Mouse (Mus musculus) macrophage (primary cell): ENCODE measurements around the gene Itga8. TPM values are rescaled to one million over a fixed set of nuclear protein-coding genes. Genes with fewer than 3 reads are reported as not detected.
A peak's percentile ranks its signal among the peaks of the same experiment; 100 is the strongest.

Source experiments
- H3K27ac ChIP-seq: fragments of 350-480 bp; formaldehyde crosslinking; 2 replicates; pipeline ENCODE4 v1.9.0; 2021
- H3K36me3 ChIP-seq: fragments of 350-480 bp; formaldehyde crosslinking; 2 replicates; pipeline ENCODE4 v1.9.0; 2021; ENCODE audit errors: inconsistent target
- H3K4me3 ChIP-seq: fragments of 350-480 bp; formaldehyde crosslinking; 2 replicates; pipeline ENCODE4 v1.9.0; 2021; ENCODE audit errors: inconsistent target
- H3K79me2 ChIP-seq: fragments of 350-480 bp; formaldehyde crosslinking; 2 replicates; pipeline ENCODE4 v1.9.0; 2021; ENCODE audit errors: inconsistent target
- WGBS: methylation state at CpG from one replicate; pipeline ENCODE4 v1.1.7; 2026; ENCODE audit warnings: inconsistent platforms; ENCODE audit not compliant: missing documents; 5-methylcytosine and 5-hydroxymethylcytosine counted together
- polyA plus RNA-seq: library from polyadenylated mRNA; stranded (reverse); fragments of 250-400 nt; gene quantifications from 3 replicates; pipeline ENCODE4 v1.2.4, GENCODE M21; 2018; ENCODE audit warnings: inconsistent platforms
- total RNA-seq, 78 experiments: library from RNA; depleted of rRNA; stranded (reverse); fragments of 250-400 nt; gene quantifications; 1 replicate in 9 of 78; 2 replicates in 24 of 78; 3 replicates in 43 of 78; 4 replicates in 2 of 78; pipeline ENCODE4 v1.2.4; 2018; ENCODE audit warnings: inconsistent platforms in 56 of 78

The Itga8 gene
- total RNA-seq (2018; cell fraction: chromatin; rRNA removed) = 1 to 10 TPM in 6 of 26 experiments, under 1 TPM in 11, not detected in 9; 0.08 to 2.2 (median 0.44) TPM
- total RNA-seq (2018; cell fraction: cytosol; rRNA removed) = under 1 TPM; 0.03 to 0.43 (median 0.17) TPM
- total RNA-seq (2018; cell fraction: nucleus; rRNA removed) = 10 to 100 TPM in 1 of 26 experiments, 1 to 10 TPM in 3, under 1 TPM in 16, not detected in 6; 0.10 to 15.4 (median 0.46) TPM
- 0.59 to 2.7 TPM (median 0.62 TPM) in 3 replicates for polyA plus RNA-seq

DNA sequence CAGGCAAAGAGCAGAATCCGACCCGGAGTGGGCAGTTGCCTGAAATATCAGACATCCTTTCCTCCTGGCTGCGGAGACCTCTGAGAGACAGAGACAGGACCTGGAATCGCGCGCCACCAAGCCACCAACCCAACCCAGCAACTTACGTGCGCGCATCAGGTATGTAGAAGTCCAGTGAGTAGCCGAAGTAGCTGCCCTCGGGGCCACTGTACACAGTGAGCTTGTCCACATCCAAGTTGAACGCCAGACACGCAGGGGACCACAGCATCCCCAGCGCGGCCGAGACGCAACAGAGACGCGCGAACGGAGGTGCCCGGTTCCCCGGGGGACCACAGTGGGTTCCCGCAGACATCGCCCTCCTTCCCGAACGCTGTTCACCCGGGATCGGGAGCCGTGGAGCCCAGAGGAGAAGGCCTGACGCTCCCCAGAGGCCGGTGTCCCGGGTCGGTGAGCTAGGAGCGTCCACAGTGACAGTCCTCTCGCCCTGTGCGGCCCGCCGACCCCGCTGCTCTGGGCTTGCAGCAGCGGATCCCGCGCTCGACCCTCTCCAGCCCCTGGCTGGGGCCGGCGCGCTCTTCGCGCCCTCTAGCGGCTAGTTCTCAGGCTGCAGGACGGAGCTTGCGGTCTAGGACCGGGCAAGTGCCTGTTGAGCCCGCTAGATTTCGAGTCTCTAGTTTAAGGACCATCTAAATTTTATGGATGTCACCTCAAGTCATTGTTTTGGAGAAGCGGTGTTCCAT lies at the start of gene Itga8:
TSS of gene Itga8 (minus strand) at position 492 of the 740 bp plus-strand sequence.
- H3K27ac ChIP-seq = no peak within 1 kb of the TSS
- 4% methylated on average over 51 of the region's 56 CpGs for WGBS
- H3K4me3 ChIP-seq = peak within 1 kb of the TSS; percentile 31
- H3K79me2 ChIP-seq = no peaks in the 10 kb centered on the region
- no peaks in the 10 kb centered on the region for H3K36me3 ChIP-seq

DNA sequence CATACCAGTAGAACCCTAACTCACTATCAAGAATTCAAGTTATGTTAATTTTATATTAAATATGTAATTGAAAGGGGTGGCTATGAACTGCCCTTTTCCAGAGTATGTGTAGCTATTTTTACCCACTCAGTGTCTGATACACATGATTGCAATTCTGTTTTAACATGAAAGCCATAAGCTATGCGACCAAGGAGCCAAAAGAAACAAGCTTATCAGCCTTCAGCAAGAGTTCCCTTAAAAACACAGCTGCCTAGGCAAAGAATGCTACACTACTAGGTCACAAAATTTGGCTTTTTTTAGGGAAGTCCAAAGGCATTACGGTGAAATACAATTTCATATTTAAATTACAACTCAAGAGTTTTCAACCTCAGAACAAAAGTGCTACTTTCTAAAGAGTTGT lies 47.2 kb upstream of the Itga8 start:
- 92% methylated on average over 2 of the region's 2 CpGs for WGBS
- no peak overlapping the region for H3K4me3 ChIP-seq
- no peak overlapping the region for H3K27ac ChIP-seq
- no peaks in the 10 kb centered on the region for H3K79me2 ChIP-seq
- peaks cover 30% of the 10 kb centered on the region; the same call in 1 of the 2 replicates for H3K36me3 ChIP-seq

GRCm38 (mm10) chr2:12331962-12332361 lies 30.2 kb upstream of the Itga8 start:
- Histone ChIP-seq H3K36me3 (no peaks in the 10 kb centered on the region), H3K79me2 (no peaks in the 10 kb centered on the region)
- 98% methylated on average over 2 of the region's 2 CpGs for WGBS

DNA sequence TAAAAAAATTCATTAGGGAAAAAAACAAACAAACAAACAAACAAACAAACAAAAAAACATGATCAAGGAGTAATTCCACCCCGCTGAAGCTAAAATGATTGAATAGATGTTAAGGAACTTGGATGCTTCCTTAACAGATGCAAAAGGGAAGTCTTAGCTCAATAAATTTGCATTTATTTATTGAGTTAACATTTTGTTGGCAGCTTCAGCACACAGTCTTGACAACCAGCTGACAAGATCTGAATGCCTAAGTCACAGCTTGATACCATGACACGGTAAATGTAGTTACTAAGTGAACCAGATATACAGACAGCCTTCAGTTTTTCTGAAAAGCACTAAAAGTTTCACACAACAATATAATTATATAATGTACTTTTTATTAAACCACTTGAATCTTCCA lies 27.9 kb upstream of the Itga8 start:
- Histone ChIP-seq H3K36me3 (no peaks in the 10 kb centered on the region), H3K79me2 (no peaks in the 10 kb centered on the region), H3K27ac (no peak overlapping the region), H3K4me3 (no peak overlapping the region)
- WGBS = 48% methylated on average over 2 of the region's 2 CpGs

More at GRCm38 (mm10) chr2:12331962-12332361, 30.2 kb upstream of the Itga8 start:
- H3K27ac ChIP-seq = no peak overlapping the region
- H3K4me3 ChIP-seq = no peak overlapping the region

DNA sequence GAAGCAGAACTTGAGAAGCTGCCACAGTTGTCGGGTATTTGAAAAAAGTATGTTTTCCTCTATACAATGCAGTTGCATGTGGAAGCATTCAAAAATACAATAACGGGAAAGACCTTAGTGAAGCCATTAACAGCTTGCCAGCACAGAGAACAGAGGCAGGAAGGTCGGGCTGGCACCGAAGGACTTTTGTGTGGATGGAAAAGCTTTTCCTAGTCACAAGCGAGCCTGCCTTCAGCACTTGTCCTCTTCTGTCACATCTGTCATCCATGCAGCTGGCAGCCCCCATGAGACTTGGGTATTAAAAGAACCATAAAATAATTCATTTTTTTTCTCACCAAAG lies 27.3 kb upstream of the Itga8 start:
- WGBS = 70% methylated on average over 5 of the region's 5 CpGs
- Histone ChIP-seq H3K36me3 (no peaks in the 10 kb centered on the region), H3K4me3 (no peak overlapping the region), H3K79me2 (no peaks in the 10 kb centered on the region), H3K27ac (no peak overlapping the region)

DNA sequence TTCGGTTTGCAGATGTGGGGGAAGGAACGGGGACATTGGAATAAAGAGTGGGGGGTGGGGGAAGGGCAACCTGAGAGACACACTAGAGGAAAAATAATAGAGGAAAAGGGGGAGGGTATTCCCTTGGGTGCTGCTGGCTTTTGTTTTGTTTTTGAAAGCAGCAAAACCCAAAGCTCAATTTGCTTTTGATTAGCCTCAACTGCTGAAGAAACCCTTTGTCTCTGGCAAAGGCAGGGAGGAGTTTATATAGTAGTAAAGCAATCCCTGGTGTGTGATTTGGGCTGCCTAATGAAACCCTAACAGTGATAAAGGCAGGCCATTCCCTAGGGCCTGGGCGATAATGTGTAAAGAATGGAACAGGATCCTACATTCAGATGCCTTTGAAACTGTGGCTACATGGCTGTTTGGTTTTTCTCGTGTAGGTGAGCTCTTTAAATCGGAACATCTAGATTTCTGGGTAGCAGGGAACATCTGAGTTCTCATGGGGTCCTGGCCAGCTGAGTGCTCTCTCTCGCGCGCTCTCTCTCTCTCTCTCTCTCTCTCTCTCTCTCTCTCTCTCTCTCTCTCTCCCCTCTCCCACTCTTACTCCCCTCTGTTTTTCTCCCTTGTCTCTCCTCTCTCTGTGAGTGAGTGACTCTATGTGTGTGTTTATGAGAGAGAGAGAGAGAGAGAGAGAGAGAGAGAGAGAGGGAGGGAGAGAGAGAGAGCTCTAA lies 26.8 kb upstream of the Itga8 start:
- no peak overlapping the region for H3K4me3 ChIP-seq
- H3K27ac ChIP-seq = no peak overlapping the region
- no peaks in the 10 kb centered on the region for H3K36me3 ChIP-seq
- H3K79me2 ChIP-seq = no peaks in the 10 kb centered on the region
- WGBS = 77% methylated on average over 8 of the region's 8 CpGs

DNA sequence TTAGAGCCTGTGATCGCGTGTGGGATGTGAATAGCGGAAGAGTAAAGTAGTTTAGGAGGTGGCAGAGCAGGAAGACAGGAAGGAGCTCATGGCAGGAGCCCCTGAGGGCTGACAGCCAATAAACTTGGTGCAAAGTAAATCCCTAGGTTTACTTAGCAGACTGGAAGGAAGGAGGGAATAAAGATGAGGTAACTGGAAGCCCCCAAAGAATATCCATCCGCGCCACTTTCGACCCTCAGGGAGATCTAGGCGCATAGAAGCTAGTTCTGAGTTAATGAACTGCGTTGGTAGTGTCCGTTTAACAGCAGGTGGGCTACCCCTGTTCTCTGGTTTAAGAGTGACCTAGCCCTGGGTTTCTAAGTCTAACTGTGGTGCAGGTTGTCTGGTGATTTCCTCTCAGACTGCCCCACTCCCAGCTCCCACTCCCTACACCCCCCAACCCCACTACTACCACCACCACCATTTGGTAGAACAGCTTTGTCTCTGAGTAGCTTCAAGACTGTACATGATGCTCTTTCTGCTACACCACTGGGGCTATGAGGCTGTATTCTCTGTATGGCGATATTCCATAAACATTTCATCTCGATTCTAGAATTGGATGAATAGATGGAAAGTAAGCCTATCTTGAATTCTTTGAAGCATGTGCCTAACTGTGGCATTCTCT lies 26.1 kb upstream of the Itga8 start:
- no peak overlapping the region for H3K4me3 ChIP-seq
- no peaks in the 10 kb centered on the region for H3K79me2 ChIP-seq
- WGBS = 66% methylated on average over 11 of the region's 11 CpGs
- H3K27ac ChIP-seq = no peak overlapping the region
- no peaks in the 10 kb centered on the region for H3K36me3 ChIP-seq

GRCm38 (mm10) chr2:12327216-12327615 lies 25.5 kb upstream of the Itga8 start:
- no peak overlapping the region; the same call in 1 of the 2 replicates for H3K4me3 ChIP-seq
- 17% methylated on average over 10 of the region's 10 CpGs for WGBS
- H3K36me3 ChIP-seq = no peaks in the 10 kb centered on the region
- no peaks in the 10 kb centered on the region for H3K79me2 ChIP-seq
- H3K27ac ChIP-seq = no peak overlapping the region

DNA sequence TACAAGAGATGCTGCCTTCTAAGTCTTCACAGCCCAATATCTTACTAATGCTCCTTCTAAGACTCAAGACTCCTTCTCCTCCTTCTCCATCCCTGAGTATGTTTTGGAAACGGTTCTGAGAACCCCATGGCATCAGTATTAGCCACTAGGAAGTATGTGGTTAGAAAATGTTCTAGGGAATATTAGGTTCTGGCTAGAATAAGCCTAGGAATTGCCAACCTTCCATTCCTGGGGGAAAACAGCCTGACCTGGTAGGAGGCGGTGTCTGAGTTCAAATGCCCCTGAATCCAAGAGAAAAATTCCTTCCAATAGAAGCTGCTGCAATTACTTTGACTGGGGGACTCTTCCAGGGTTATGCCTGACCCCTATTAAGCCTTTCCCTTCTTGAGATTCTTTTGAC lies 24.1 kb upstream of the Itga8 start:
- no peak overlapping the region for H3K27ac ChIP-seq
- no peaks in the 10 kb centered on the region for H3K79me2 ChIP-seq
- no peaks in the 10 kb centered on the region for H3K36me3 ChIP-seq
- WGBS = 81% methylated on average over 2 of the region's 2 CpGs
- H3K4me3 ChIP-seq = no peak overlapping the region

GRCm38 (mm10) chr2:12325417-12325816 lies 23.7 kb upstream of the Itga8 start:
- Histone ChIP-seq H3K27ac (no peak overlapping the region), H3K4me3 (no peak overlapping the region), H3K36me3 (no peaks in the 10 kb centered on the region), H3K79me2 (no peaks in the 10 kb centered on the region)
- WGBS = 95% methylated on average over 6 of the region's 6 CpGs

- Histone ChIP-seq H3K79me2 (no peaks in the 10 kb centered on the region), H3K36me3 (no peaks in the 10 kb centered on the region), H3K27ac (no peak overlapping the region), H3K4me3 (no peak overlapping the region)
- 92% methylated on average over 4 of the region's 4 CpGs for WGBS
These were observed 19.2 kb upstream of the Itga8 start for GRCm38 (mm10) chr2:12320914-12321313.

- H3K79me2 ChIP-seq = no peaks in the 10 kb centered on the region
- no peaks in the 10 kb centered on the region for H3K36me3 ChIP-seq
- WGBS = 60% methylated on average over 3 of the region's 3 CpGs
- H3K4me3 ChIP-seq = no peak overlapping the region
- H3K27ac ChIP-seq = no peak overlapping the region
These were observed 17.0 kb upstream of the Itga8 start for GRCm38 (mm10) chr2:12318715-12319114.

GRCm38 (mm10) chr2:12318036-12318435 lies 16.3 kb upstream of the Itga8 start:
- no peaks in the 10 kb centered on the region for H3K79me2 ChIP-seq
- H3K27ac ChIP-seq = peak overlapping the region; percentile 49
- no peak overlapping the region for H3K4me3 ChIP-seq
- no peaks in the 10 kb centered on the region for H3K36me3 ChIP-seq
- WGBS = 97% methylated on average over 4 of the region's 4 CpGs

- Histone ChIP-seq H3K27ac (peak overlapping the region; percentile 49), H3K4me3 (no peak overlapping the region)
- WGBS = 29% methylated on average over 5 of the region's 5 CpGs
These were observed 15.6 kb upstream of the Itga8 start for GRCm38 (mm10) chr2:12317343-12317742.

More at GRCm38 (mm10) chr2:12317343-12317742, 15.6 kb upstream of the Itga8 start:
- no peaks in the 10 kb centered on the region for H3K79me2 ChIP-seq
- H3K36me3 ChIP-seq = no peaks in the 10 kb centered on the region
